Mouse (Mus musculus): ENCODE data around the gene Tes. TPM values are rescaled to one million over a fixed set of nuclear protein-coding genes. Genes with fewer than 3 reads are reported as not detected.
A peak's percentile ranks its signal among the peaks of the same experiment; 100 is the strongest.

Gene Tes
- polyA plus RNA-seq, 1 experiment = 44.5 TPM

DNA sequence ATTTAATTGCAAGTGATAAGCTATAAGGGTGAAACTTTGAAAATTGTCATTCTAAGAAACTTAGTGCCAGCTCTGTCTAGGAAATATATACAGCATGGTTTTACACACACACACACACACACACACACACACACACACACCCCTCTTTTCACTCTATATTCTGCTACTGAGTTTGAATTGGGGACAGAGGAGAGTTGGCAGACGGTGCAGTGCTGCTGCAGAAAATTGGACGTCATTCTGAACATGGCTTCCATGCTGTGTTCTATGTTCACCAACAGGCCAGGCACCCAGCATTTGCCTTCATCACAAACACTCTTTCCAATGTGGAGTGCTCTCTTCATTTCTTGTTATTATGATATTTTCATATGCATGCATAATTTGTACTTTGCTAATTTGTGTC is 48.0 kb downstream of the Tes start:
- DNase-seq (ENCODE audit: low read depth) = no peak
- TF ChIP-seq CTCF (IDR thresholded peaks at IDR 0.05; ENCODE audit: borderline replicate concordance, extremely low read depth, insufficient read depth, insufficient read length) (no peak), POLR2A (IDR thresholded peaks at IDR 0.05; ENCODE audit: borderline replicate concordance, extremely low read depth, insufficient read depth, insufficient read length, poor library complexity, severe bottlenecking) (no peak)

DNA sequence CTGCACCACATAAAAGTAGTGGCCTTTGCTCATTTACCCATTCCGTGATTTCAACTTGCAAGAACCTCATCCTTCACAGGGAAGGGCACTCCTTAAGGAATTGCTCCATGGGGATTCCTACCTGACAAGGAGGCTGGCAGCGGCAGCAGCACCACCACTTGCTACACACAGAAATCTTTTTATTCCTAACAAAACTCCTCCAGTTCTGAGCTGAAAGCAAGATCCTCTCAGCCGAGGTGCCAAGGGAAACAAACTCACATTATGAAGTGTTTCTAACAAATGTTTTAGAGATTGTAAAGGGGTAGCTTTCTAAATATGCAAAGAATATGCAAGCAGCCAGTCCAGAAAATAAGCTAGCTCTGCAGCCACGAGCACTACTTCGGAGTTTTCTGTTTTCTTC is 49.6 kb downstream of the Tes start:
- TF ChIP-seq POLR2A (IDR thresholded peaks at IDR 0.05; ENCODE audit: borderline replicate concordance, extremely low read depth, insufficient read depth, insufficient read length, poor library complexity, severe bottlenecking) (no peak), CTCF (IDR thresholded peaks at IDR 0.05; ENCODE audit: borderline replicate concordance, extremely low read depth, insufficient read depth, insufficient read length) (no peak)

DNA sequence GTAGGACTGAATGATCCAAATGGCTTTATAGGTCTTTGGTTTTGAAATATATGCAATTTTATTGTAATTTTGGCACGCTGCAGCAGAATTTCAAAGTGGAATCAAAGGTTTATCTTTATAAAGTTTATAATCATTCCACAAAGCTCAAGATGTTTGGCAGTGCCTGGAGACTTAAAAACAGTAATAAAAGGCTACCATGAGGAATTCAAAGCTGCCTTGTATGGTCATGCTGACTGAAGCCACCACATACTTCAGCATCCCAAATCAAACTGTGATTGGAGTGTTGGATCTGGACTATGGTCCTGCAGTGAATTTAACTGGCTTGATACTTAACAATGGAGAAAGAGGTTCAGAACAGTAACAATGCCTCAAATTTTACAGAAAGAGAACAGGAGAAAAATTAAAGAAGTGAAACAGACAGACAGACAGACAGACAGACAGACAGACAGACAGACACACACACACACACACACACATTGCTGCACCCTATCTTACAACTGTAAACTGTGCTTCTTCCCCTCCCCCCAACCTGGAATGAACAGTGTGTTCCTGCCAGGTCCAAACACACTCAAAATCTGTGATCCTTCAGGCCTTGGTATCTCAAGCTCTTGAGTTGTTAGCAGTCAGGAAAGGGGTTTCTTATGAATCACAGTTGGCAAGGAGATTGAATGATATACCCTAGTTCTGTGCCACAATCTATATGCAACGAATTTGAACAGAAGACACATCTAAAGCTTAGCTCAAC is 50.3 kb downstream of the Tes start:
- DNase-seq (ENCODE audit: low read depth) = no peak
- TF ChIP-seq CTCF (IDR thresholded peaks at IDR 0.05; ENCODE audit: borderline replicate concordance, extremely low read depth, insufficient read depth, insufficient read length) (no peak), POLR2A (IDR thresholded peaks at IDR 0.05; ENCODE audit: borderline replicate concordance, extremely low read depth, insufficient read depth, insufficient read length, poor library complexity, severe bottlenecking) (no peak)

More for the DNA sequence above, 49.6 kb downstream of the Tes start:
- no peak for DNase-seq (ENCODE audit: low read depth)

DNA sequence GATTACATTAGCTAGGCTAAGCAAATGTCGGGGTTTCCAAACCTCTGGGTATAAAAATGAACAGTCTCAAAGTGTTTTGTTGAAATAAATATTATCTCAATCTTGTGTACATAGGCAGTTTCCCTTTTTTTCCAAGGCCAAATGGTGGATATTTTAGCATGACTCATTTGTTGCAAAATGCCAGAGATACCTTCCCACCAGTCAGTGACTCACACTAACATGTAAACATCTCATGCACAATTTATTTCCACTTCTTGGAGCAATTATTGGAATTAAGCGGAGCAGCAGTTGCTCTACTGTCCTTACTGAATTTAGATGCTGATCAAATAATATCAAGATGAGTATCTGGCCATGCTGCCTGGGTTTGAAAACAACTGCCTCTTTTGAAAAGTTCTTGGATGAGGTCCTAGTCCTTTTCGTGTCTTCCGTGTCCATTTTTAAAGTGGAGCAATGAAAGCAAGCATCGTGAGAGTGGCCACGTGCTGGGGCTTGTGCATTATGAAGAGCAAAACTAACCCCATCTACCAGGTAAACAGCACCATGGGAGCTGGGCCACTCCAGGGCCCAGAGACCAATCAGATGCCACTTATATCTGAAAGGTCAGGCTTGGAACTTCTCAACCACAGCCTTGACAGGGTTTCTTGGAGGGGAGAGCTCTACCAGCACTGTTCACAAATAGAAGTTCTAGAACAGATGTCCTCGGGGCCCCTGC is 54.7 kb downstream of the Tes start:
- TF ChIP-seq CTCF (IDR thresholded peaks at IDR 0.05; ENCODE audit: borderline replicate concordance, extremely low read depth, insufficient read depth, insufficient read length) = no peak
- TF ChIP-seq POLR2A (IDR thresholded peaks at IDR 0.05; ENCODE audit: borderline replicate concordance, extremely low read depth, insufficient read depth, insufficient read length, poor library complexity, severe bottlenecking) = no peak
- no peak for DNase-seq (ENCODE audit: low read depth)

DNA sequence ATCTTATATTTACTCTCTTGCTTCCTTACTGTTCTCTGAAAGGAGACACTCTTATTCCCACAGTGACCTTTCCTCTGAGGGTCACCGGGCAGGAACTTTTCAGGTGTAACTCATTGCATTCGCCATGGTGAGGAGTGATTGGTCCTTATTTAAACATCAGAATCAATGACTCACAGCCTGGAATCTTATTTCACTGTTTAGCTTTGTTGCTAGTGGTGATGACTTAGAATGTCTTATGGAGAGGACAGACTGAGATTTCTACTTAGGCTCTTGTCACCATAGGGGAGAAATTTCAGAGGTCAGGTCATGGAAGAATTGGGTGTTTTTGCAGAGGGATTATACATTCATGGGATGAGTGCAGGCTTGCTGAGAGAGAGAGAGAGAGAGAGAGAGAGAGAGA is 75.1 kb downstream of the Tes start:
- DNase-seq (ENCODE audit: low read depth) = no peak
- TF ChIP-seq POLR2A (IDR thresholded peaks at IDR 0.05; ENCODE audit: borderline replicate concordance, extremely low read depth, insufficient read depth, insufficient read length, poor library complexity, severe bottlenecking) (no peak), CTCF (IDR thresholded peaks at IDR 0.05; ENCODE audit: borderline replicate concordance, extremely low read depth, insufficient read depth, insufficient read length) (no peak)

DNA sequence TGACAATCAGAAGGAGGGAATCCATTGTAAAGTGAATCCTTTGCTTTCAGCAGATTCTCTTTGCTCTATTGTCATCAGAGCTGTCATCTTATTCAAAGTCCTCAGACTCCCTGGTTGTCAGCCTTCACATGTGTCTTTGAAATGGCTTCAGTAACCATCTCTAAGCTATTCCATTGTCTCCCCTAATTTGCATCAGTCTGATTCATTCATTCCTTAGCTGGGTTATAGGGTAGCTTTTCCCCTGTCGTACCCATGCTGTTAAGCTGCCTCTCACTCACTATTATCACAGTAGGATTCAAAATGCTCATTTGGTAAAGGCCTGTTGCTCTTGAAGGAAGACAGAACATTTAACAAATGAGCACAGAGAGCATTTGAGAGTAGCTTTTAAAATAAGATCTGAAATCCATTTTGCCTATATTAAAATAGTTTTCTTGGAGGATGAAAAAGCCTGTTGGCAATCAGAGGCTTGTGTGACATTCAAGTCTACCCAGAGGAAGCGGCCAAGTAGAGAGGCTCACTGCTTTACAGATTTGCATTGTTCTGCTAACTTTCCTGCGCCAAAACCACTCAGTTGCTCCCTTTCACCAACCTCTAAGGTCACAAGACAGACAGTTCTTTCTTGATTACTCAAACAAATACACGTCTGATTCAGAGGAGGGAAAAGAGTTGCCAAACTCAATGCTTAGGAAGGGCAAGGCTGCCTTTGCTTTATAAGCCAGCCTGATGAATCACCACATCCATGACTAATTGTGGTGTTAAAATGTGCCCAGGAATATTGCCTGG is 77.8 kb downstream of the Tes start:
- TF ChIP-seq POLR2A (IDR thresholded peaks at IDR 0.05; ENCODE audit: borderline replicate concordance, extremely low read depth, insufficient read depth, insufficient read length, poor library complexity, severe bottlenecking) (no peak), CTCF (IDR thresholded peaks at IDR 0.05; ENCODE audit: borderline replicate concordance, extremely low read depth, insufficient read depth, insufficient read length) (no peak)
- DNase-seq (ENCODE audit: low read depth) = peak; percentile 77

DNA sequence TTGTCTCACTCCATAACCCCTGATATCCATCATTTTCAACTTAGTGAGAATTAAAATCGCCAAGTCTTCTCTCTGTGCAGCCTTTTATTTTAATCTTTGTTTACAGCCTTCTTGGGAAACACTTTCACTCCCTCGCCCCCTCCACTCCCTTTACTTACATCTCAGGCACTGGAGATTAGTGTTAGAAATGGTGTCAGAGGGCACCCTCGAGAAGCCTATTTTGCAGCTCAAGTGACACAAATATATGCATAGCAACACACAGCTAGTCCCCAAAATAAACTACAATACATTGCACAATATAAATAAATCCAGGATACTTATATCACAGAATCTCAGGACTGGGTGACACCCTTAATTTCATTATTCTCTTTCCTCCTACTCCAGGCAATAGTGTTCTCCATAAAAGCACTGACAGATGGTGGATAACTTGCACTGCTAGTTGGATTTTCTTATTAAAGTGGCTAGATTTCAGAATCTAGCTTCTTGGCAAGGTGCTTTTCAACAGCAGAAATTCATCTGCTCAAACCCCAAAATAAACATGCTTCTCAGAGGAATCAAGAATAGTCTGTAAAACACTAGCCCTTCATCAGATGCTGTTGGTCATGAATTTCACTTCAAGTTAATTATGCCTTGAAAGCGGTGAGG is 86.2 kb downstream of the Tes start:
- TF ChIP-seq POLR2A (IDR thresholded peaks at IDR 0.05; ENCODE audit: borderline replicate concordance, extremely low read depth, insufficient read depth, insufficient read length, poor library complexity, severe bottlenecking) (no peak), CTCF (IDR thresholded peaks at IDR 0.05; ENCODE audit: borderline replicate concordance, extremely low read depth, insufficient read depth, insufficient read length) (no peak)
- peak; percentile 40 for DNase-seq (ENCODE audit: low read depth)

DNA sequence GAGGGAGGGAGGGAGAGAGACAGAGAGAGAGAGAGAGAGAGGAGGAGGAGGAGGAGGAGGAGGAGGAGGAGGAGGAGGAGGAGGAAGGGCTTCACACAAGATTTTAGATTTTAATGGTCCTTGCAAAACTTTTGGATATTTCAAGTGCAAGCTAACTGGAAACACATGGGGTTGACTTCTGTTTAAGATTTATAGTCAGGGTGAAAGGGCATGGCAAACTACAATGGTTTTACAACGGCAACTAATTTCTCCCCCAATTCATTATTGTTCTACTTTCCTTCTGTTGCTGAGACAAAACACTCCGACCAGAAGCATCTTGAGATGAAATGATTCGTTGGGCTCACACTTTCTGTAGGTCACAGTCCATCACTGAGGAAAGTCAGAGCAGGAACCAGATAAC is 87.6 kb downstream of the Tes start:
- DNase-seq (ENCODE audit: low read depth) = no peak
- TF ChIP-seq POLR2A (IDR thresholded peaks at IDR 0.05; ENCODE audit: borderline replicate concordance, extremely low read depth, insufficient read depth, insufficient read length, poor library complexity, severe bottlenecking) = no peak
- no peak for TF ChIP-seq CTCF (IDR thresholded peaks at IDR 0.05; ENCODE audit: borderline replicate concordance, extremely low read depth, insufficient read depth, insufficient read length)

Other genes starting within 250 kb of the Tes start
- gene Tfec, start 166.7 kb upstream of the Tes start, polyA plus RNA-seq (2012; rRNA removed) = 0.26 and 0.60 TPM in 2 replicates
- gene Cav2, start 216.0 kb downstream of the Tes start, polyA plus RNA-seq (2012; rRNA removed) = 5.8 and 6.0 TPM in 2 replicates
- gene Cav1, start 241.2 kb downstream of the Tes start, polyA plus RNA-seq (2012; rRNA removed) = 17.6 and 25.1 TPM in 2 replicates